Mouse (Mus musculus) right cerebral cortex, postnatal 14 days (tissue): ENCODE results near the gene Slc45a1.
A peak's percentile ranks its signal among the peaks of the same experiment; 100 is the strongest.

Source experiments
- DNase-seq: peaks from one replicate; pipeline ENCODE4 v3.0.0; 2022

Gene Slc45a1

DNA sequence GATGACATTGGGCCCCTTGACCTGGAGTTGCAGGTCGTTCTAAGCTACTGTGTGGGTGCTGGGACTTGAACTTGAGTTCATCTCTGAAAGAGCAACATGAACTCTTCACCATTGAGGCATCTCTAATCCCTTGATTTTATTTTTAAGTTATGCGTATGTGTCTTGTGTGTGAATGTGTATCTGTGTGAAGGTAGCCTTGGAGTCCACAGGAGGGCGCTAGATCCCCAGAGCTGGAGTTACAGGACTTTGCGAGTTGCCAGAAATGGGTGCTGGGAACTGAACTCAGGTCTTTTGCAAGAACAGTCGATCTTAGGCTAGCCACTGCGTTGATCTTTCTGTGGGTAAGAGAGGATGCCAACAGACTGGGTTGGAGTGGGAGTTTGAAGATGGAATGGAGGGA lies 4.5 kb upstream of the Slc45a1 start:
- DNase-seq = peak; percentile 38

- DNase-seq = peak; percentile 84
These were observed 4.0 kb upstream of the Slc45a1 start for GRCm38 (mm10) chr4:150655989-150656388.

- DNase-seq = no peak
These were observed 1.2 kb upstream of the Slc45a1 start for GRCm38 (mm10) chr4:150653072-150653599.

DNA sequence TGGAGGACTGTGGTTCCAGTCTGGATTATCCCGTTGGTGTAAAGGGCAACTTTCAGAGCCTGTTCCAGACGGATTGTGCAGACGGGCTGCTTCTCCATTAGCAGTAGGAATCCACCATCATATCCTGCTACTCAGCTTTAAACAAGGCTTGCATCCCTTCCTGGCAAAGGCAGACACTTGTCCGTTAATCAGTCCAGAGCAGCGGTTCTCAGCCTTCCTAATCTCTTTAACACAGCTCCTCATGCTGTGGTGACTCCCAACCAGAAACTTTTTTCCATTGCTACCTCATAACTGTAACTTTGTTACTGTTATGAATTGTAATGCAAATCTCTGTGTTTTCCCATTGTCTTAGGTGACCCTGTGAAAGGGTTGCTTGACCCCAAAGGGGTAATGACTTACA lies 2.6 kb downstream of the Slc45a1 start:
- DNase-seq = no peak

DNA sequence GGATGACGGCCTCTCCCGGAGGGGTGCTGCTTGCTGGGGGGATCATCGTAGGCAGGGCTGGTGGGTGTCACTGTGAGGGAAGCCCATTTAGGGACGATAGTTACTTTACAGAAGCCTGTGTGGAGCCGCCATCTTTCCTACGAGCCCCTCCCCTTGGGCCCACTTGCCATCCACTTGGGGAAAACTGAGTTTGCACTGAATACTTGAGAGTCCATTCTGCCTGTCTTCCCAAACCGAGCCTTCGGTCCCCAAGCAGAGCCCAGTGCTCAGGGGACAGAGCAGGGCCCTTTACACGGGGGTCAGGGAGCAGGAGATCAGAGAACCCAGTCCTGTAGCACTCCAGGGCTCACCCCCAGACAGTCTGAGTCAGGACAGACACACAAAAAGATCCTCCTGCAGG lies 7.7 kb downstream of the Slc45a1 start:
- no peak for DNase-seq

DNA sequence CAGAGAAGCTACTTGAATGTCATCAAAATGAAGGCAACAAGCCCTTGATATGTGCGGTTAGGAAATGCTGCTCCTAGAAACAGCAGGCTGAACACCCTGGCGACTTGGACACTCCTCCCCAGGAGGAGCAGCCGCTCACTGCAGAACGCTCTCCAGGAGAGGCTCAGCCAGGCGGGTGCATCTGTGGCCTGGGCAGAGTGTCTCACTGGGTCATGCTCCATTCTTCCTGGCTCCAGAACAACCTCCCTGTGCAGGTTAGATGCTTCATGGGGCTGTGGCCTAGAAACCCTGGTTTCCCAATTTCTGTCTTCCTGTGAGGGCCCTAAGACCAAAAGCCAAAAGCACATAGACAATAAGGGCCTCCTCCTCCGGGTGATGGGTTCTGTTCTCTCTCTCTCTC lies 15.3 kb downstream of the Slc45a1 start:
- DNase-seq = no peak

DNA sequence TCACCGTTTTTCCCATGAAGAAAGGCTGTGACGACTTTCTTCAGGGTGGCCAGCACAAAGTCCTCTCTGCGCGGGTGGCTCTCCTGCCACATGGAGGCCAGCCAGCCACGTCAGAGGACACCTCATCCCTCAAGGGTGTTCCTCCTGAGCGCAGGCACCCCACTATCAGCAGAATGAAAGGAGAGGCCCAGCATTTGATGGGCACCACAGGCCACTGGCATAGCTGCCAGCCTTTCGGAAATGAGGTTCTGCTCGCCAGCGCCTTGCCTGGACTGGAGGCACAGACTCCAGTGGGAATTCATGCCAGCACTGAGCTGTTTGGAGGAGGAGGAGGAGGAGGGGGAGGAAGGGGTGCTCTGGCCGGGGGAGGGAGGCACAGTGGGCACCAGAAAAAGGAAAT lies 16.4 kb downstream of the Slc45a1 start:
- DNase-seq = no peak

GRCm38 (mm10) chr4:150629266-150629665 lies 22.7 kb downstream of the Slc45a1 start:
- DNase-seq = no peak

GRCm38 (mm10) chr4:150625951-150626732 lies 25.8 kb downstream of the Slc45a1 start:
- DNase-seq = peak; percentile 46

DNA sequence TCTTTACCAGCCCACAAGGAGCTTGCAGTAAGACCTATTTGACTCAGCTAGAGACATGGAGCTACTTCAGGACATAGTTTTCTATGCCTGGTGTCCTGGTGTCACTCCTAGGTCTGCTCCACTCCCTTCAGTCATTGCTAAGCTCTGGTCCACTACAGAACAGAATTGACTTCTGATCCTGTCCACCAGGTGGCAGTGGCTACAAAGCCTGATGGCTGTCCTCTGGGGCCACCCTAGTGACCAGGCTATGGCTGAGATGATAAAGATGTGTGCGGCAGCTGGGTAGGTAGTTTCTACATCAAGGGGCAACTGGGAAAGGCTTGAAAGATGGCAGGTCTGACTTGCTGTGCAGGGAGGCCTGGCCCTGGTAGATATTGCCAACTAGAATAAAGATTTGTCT lies 26.5 kb downstream of the Slc45a1 start:
- DNase-seq = peak; percentile 66

GRCm38 (mm10) chr4:150624933-150625332 lies 27.0 kb downstream of the Slc45a1 start:
- DNase-seq = no peak

DNA sequence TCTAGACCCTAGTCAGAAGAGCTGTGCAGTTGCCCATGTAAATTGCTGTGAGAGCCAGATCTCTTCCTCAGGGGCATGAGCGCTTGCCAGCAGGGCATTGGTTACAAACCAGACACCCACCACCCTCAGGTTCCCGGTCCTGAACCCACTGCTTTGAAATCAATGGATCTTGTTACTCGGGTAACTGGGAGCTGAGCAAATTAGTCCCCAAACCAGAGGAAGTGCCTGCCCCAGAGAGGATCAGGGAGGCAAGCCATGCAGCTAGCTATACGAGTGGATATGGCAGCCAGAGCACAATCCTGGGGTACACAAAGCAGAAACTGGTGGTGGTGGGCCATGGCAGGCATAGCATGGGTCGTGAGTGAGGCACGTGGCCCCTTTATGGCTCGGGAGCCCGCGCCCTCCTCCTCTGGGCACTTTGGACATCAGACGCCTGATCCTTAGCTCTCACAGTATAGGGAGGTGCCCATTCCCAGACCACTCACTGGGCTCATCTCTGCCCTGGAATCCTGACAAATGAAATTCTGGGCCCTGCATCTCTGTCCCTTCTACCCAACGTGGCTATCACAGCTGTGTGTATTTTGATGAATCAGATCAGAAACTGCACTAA lies 27.7 kb downstream of the Slc45a1 start:
- DNase-seq = no peak

GRCm38 (mm10) chr4:150622641-150623040 lies 29.3 kb downstream of the Slc45a1 start:
- no peak for DNase-seq

- no peak for DNase-seq
These were observed 33.0 kb downstream of the Slc45a1 start for GRCm38 (mm10) chr4:150619011-150619410.

DNA sequence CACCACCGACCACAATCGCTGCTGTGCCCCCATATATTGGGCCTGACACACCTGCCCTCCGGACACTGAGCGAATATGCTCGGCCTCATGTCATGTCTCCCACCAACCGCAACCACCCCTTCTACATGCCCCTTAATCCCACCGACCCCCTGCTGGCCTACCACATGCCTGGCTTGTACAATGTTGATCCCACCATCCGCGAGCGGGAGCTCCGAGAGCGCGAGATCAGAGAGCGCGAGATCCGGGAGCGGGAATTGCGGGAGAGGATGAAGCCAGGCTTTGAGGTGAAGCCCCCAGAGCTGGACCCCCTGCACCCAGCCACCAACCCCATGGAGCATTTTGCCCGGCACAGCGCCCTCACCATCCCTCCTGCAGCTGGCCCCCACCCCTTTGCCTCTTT lies 35.1 kb downstream of the Slc45a1 start:
- DNase-seq = no peak

DNA sequence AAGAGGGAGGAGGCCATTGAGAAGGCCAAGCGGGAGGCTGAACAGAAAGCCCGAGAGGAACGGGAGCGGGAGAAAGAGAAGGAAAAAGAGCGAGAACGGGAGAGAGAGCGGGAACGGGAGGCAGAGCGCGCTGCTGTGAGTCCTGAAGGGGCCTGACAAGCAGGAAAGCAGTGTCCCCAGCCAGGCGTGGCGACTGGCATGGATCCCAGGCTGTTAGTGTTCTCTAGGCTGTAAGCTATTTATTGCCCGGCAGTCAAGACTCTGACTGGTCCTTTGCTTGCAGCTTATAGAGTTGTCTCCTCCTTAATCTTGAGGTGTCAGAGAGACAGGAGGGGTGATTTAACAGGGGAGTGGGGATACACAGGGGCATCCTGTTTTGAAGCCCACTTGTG lies 35.9 kb downstream of the Slc45a1 start:
- DNase-seq = no peak

DNA sequence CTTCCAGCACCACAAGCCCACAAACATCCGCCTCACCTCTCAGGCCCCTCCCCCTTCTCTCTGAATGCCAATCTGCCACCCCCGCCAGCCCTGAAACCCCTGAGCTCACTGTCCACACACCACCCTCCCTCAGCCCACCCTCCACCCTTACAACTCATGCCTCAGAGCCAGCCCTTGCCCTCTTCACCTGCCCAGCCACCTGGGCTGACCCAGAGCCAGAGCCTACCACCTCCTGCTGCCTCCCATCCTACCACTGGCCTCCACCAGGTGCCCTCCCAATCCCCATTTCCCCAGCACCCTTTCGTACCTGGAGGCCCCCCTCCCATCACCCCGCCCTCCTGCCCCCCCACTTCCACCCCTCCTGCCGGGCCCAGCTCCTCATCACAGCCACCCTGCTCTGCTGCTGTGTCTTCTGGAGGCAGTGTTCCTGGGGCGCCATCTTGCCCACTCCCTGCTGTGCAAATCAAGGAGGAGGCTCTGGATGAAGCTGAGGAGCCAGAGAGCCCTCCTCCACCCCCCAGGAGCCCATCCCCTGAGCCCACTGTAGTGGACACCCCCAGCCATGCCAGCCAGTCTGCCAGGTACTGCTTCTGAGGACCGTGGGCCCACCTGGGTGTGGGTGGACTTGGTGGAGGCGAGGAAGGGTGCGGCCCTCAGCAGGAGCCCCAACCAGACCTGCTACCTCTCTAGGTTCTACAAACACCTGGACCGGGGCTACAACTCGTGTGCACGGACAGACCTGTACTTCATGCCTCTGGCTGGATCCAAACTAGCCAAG lies 36.5 kb downstream of the Slc45a1 start:
- DNase-seq = no peak

GRCm38 (mm10) chr4:150613715-150614114 lies 38.3 kb downstream of the Slc45a1 start:
- DNase-seq = no peak

- no peak for DNase-seq
These were observed 43.3 kb downstream of the Slc45a1 start for GRCm38 (mm10) chr4:150608670-150609069.

DNA sequence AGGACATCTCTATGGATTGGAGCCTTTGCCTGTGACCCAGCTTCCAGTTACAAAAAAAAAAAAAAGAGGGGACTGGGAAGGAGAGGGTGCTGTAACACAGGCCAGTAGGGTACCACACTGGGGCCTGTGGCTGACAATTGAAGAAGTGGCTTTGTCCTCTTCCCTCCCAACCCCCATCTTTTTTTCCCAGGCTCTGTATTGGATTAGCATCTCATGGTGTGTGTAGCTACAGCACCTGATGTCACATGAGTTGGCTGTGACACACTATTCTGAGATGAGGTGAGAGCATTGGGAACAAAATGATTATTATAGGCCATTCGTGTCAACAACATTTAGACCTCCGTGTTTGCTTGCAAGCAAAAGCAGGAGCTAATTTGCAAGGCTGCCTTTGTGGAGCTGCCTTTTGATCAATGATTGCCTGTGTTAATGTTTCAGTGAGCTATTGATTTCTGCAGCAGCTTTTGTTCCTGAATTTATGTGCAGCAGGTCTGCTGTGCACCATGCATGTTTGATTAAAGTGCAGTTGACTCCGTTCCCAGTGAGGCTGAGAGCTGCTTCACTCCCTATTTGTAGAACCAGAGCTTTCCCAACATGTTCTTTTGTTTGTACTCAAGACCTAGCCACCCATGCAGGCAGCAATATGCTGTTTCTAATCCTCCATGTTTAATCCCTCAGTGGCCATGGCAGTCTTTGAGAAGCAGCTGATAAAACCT lies 45.4 kb downstream of the Slc45a1 start:
- no peak for DNase-seq

- DNase-seq = no peak
These were observed 46.2 kb downstream of the Slc45a1 start for GRCm38 (mm10) chr4:150605804-150606203.

DNA sequence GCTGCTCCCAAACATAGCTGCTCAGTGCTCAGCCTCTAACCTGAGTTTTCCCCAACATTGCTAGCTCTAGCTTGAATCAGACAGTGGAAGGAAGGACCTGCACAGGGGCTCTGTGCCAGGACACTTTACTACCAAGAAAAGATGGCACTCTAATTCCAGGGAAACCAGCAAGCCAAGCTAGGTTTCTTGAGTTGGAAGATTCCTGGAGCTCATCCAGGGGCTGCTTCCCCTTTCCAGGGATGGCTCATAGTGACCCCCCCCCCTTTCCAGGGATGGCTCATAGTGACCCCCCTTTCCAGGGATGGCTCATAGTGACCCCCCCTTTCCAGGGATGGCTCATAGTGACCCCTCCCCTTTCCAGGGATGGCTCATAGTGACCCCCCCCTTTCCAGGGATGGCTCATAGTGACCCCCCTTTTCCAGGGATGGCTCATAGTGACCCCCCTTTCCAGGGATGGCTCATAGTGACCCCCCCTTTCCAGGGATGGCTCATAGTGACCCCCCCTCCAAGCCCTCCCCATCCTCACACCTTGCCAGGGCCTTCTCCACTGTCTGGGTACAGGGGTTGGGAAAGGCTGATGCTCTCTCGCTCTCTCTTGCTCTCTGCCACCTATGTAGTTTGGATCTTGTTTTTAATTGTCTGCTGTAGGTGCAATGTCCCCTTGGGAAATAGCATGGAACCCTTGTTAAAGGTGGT lies 48.5 kb downstream of the Slc45a1 start:
- no peak for DNase-seq
